Mouse (Mus musculus) midbrain, embryonic 11.5 days (tissue): Measurements from ENCODE around the gene Dnajc12. TPM values are rescaled to one million over a fixed set of nuclear protein-coding genes. Genes with fewer than 3 reads are reported as not detected.
"Not testable (repeated sequence)": the region's sequence is repeated elsewhere in the genome, so short reads cannot be mapped to it uniquely, and the experiment has no call there.

Source experiments
- ATAC-seq: fragments of 200-750 bp; cut with Nextera tagmentation; 2 replicates; pipeline ENCODE4 v1.8.0; 2017; ENCODE audit warnings: moderate TSS enrichment, moderate library complexity; ENCODE audit not compliant: low FRiP score
- DNase-seq: peaks from one replicate; pipeline ENCODE4 v3.0.0; 2015; ENCODE audit warnings: low spot score; ENCODE audit errors: missing footprints
- H3K27ac ChIP-seq: fragments of 300-500 bp; sonication (generic); 2 replicates; pipeline ENCODE4 v1.5.1; 2014; ENCODE audit warnings: low read depth, low read length
- H3K27me3 ChIP-seq: fragments of 300-500 bp; sonication (generic); 2 replicates; pipeline ENCODE4 v1.6.1; 2014; ENCODE audit warnings: mild to moderate bottlenecking, low read length, moderate library complexity, mixed read lengths; ENCODE audit not compliant: control insufficient read depth, insufficient read depth
- H3K36me3 ChIP-seq: fragments of 300-500 bp; sonication (generic); 2 replicates; pipeline ENCODE4 v1.6.1; 2014; ENCODE audit warnings: mild to moderate bottlenecking, low read length, moderate library complexity, mixed read lengths; ENCODE audit not compliant: control insufficient read depth, insufficient read depth
- H3K4me1 ChIP-seq: fragments of 300-500 bp; sonication (generic); 2 replicates; pipeline ENCODE4 v1.6.1; 2014; ENCODE audit warnings: low read length; ENCODE audit not compliant: control insufficient read depth, insufficient read depth
- H3K4me2 ChIP-seq: fragments of 300-500 bp; sonication (generic); 2 replicates; pipeline ENCODE4 v1.6.1; 2014; ENCODE audit warnings: mild to moderate bottlenecking, moderate library complexity
- H3K4me3 ChIP-seq: fragments of 300-500 bp; sonication (generic); 2 replicates; pipeline ENCODE4 v1.5.1; 2014; ENCODE audit warnings: low read depth, low read length
- H3K9ac ChIP-seq: fragments of 300-500 bp; sonication (generic); 2 replicates; pipeline ENCODE4 v1.6.1; 2014; ENCODE audit warnings: low read length
- H3K9me3 ChIP-seq: fragments of 300-500 bp; sonication (generic); 2 replicates; pipeline ENCODE4 v1.6.1; 2016; ENCODE audit warnings: low read length; ENCODE audit not compliant: control insufficient read depth
- WGBS: fragments of 180-500 bp; shearing (Covaris S2); extraction: QIAGEN DNeasy Blood & Tissue Kit; methylation state at CpG from one replicate; pipeline ENCODE4 v1.1.7; 2014; 5-methylcytosine and 5-hydroxymethylcytosine counted together
- polyA plus RNA-seq: library from polyadenylated mRNA; unstranded; fragments of >200 nt; fragmentation: Nextera tagmentation; extraction: Ambion mirVana; gene quantifications from 2 replicates; pipeline ENCODE4 v1.2.1, GENCODE M21; 2014

Gene Dnajc12
- polyA plus RNA-seq, 1 experiment from 2014 or later, result 18.6 TPM

DNA sequence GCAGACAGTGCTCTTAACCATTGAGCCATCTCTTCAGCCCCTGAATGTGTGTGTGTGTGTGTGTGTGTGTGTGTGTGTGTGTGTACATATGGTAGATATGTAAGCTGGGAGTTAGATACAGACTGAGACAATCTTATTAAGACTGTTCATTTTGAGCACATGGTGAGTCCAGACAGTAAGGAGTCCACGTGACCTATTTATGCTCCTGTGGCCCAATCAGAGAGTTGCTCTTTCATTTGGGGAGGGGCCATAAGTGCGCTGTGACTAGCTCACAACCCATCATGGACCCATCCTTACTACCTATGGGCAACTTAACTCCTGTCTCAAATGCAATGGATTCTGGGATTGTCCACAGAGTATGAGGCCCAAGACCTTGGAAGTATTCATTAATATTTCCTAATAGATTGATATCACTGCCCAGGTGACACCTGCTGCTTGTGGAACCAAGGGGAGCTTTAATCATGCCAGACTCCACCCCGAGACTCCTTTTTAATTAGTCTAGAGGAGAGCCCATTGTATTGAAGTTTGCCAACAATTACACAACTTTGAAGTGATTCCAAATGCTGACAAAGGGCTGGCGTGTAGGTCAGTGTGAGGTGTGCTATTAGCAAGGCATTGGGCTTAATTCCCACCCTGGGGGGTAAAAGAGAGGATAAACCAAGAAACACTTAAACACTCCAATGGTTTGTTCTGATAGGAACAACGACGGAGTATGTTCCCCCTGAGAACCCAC lies 3.1 kb upstream of the Dnajc12 start:
- no peak overlapping the region for H3K4me3 ChIP-seq
- no peak overlapping the region for H3K4me2 ChIP-seq
- 75% methylated on average over 6 of the region's 6 CpGs for WGBS
- H3K27ac ChIP-seq, result no peak overlapping the region
- H3K4me1 ChIP-seq, result peaks cover 5% of the 10 kb centered on the region; the same call in 1 of the 2 replicates
- no peak for ATAC-seq
- no peak overlapping the region for H3K9ac ChIP-seq
- H3K36me3 ChIP-seq, result no peaks in the 10 kb centered on the region
- H3K27me3 ChIP-seq, result no peaks in the 10 kb centered on the region; the same call in 1 of the 2 replicates
- no peak for DNase-seq
- no peaks in the 10 kb centered on the region for H3K9me3 ChIP-seq

GRCm38 (mm10) chr10:63381498-63382280 lies 554 bp upstream of the Dnajc12 start, which contains the start of gene Sirt1:
TSS of gene Sirt1 (minus strand) at chr10:63381704.
- Histone ChIP-seq H3K4me1 (peaks cover 5% of the 10 kb centered on the region; the same call in 1 of the 2 replicates), H3K4me2 (peak within 1 kb of the TSS; percentile 87), H3K36me3 (no peaks in the 10 kb centered on the region), H3K27me3 (no peaks in the 10 kb centered on the region; the same call in 1 of the 2 replicates), H3K4me3 (peak within 1 kb of the TSS; percentile 51), H3K27ac (no peak within 1 kb of the TSS), H3K9me3 (no peaks in the 10 kb centered on the region), H3K9ac (peak within 1 kb of the TSS; percentile 67)
- ATAC-seq (no peak), DNase-seq (peak; percentile 92)
- 8% methylated on average over 24 of the region's 24 CpGs for WGBS

DNA sequence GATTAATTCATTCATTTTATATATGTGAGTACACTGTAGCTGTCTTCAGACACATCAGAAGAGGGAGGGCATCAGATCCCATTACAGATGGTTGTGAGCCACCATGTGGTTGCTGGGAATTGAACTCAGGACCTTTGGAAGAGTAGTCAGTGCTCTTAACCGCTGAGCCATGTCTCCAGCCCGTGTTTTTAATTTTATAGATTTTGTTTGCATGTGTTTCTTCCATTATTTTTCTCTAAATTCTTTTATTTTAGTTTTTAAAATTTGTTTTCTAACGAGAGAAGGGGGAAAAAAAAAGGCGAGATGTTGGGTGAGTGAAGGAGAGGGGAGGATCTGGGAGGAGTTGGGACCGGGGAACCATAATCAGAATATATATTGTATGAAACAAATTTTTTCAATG lies 3.7 kb downstream of the Dnajc12 start:
- H3K4me1 ChIP-seq, H3K9me3 ChIP-seq, DNase-seq, ATAC-seq, H3K27me3 ChIP-seq, H3K27ac ChIP-seq, H3K36me3 ChIP-seq: not testable (repeated sequence)
- peak overlapping the region; percentile 24; the same call in 1 of the 2 replicates for H3K9ac ChIP-seq
- H3K4me2 ChIP-seq, result peak overlapping the region; percentile 69; the same call in 1 of the 2 replicates
- 37% methylated on average over 5 of the region's 5 CpGs for WGBS
- peak overlapping the region; percentile 56; the same call in 1 of the 2 replicates for H3K4me3 ChIP-seq

- Histone ChIP-seq H3K27ac (no peak overlapping the region), H3K9ac (peak overlapping the region; percentile 57), H3K9me3 (no peaks in the 10 kb centered on the region), H3K4me3 (peak overlapping the region; percentile 56), H3K4me2 (peak overlapping the region; percentile 69), H3K36me3 (no peaks in the 10 kb centered on the region), H3K27me3 (no peaks in the 10 kb centered on the region; the same call in 1 of the 2 replicates), H3K4me1 (peaks cover 5% of the 10 kb centered on the region; the same call in 1 of the 2 replicates)
- DNase-seq (peak; percentile 96), ATAC-seq (peak; percentile 80)
- whole genome bisulfite sequencing, result under 1% methylated on average over 19 of the region's 19 CpGs
Measured at GRCm38 (mm10) chr10:63386444-63386843, 4.2 kb downstream of the Dnajc12 start.

DNA sequence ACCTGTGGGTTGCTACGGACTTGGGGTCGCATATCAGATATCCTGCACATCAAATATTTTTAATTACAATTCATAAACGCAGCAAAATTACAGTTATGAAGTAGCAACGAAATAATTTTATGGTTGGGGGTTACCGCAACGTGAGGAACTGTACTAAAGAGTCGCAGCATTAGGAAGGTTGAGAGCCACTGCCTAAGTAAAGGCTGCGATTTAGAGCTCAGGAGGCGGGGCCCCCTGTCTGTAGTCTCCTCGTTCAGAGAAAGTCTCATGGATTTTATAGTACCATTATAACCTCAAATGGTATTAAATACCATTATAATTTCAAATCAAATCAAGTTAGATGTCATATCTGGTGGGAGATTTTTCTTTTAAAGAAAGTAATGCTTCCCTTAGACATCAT lies 4.7 kb downstream of the Dnajc12 start:
- Histone ChIP-seq H3K27ac (no peak overlapping the region), H3K4me2 (peak overlapping the region; percentile 69), H3K36me3 (no peaks in the 10 kb centered on the region), H3K4me3 (peak overlapping the region; percentile 56), H3K4me1 (peaks cover under 1% of the 10 kb centered on the region; the same call in 1 of the 2 replicates), H3K27me3 (no peaks in the 10 kb centered on the region), H3K9ac (peak overlapping the region; percentile 57), H3K9me3 (no peaks in the 10 kb centered on the region)
- ATAC-seq, result no peak; the same call in 1 of the 2 replicates
- DNase-seq, result peak; percentile 77
- WGBS, result 4% methylated on average over 10 of the region's 10 CpGs

- Histone ChIP-seq H3K9me3 (no peaks in the 10 kb centered on the region), H3K9ac (no peak overlapping the region), H3K36me3 (no peaks in the 10 kb centered on the region), H3K4me1 (no peaks in the 10 kb centered on the region), H3K4me3 (no peak overlapping the region), H3K27ac (no peak overlapping the region), H3K4me2 (no peak overlapping the region), H3K27me3 (no peaks in the 10 kb centered on the region)
- ATAC-seq, result no peak
- 61% methylated on average over 4 of the region's 4 CpGs for WGBS
- DNase-seq, result peak; percentile 51
Measured at GRCm38 (mm10) chr10:63388948-63389347, 6.7 kb downstream of the Dnajc12 start.

DNA sequence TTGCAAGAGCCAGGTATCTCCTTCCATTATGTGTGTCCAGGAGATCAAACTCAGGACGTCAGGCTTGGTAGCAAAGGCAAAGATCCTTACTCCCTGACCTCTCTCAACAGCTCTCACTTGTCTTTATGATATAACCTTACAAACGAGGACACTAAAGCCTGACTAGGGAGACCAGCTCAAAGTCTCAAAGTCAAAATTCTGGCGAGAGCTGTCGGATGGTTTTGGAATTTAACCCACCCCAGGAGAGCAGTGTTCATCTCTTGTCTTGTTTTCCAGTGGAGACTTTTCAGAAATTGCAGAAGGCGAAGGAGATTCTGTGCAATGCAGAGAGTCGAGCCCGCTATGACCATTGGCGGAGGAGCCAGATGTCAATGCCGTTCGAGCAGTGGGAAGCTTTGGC lies 14.7 kb downstream of the Dnajc12 start:
- H3K27ac ChIP-seq, result no peak overlapping the region
- WGBS, result 92% methylated on average over 10 of the region's 10 CpGs
- no peak overlapping the region for H3K4me3 ChIP-seq
- no peaks in the 10 kb centered on the region for H3K36me3 ChIP-seq
- no peak for ATAC-seq
- no peak for DNase-seq
- no peaks in the 10 kb centered on the region for H3K4me1 ChIP-seq
- H3K4me2 ChIP-seq, result no peak overlapping the region
- H3K9ac ChIP-seq, result no peak overlapping the region
- no peaks in the 10 kb centered on the region for H3K27me3 ChIP-seq
- H3K9me3 ChIP-seq, result no peaks in the 10 kb centered on the region

- Histone ChIP-seq H3K4me2 (no peak overlapping the region), H3K9me3 (no peaks in the 10 kb centered on the region)
Measured at GRCm38 (mm10) chr10:63402731-63403504, 20.7 kb downstream of the Dnajc12 start.

More at GRCm38 (mm10) chr10:63402731-63403504, 20.7 kb downstream of the Dnajc12 start:
- H3K9ac ChIP-seq, result no peak overlapping the region
- no peaks in the 10 kb centered on the region for H3K4me1 ChIP-seq
- ATAC-seq (no peak), DNase-seq (no peak)
- 84% methylated on average over 5 of the region's 5 CpGs for WGBS
- no peak overlapping the region for H3K4me3 ChIP-seq
- H3K27ac ChIP-seq, result no peak overlapping the region
- H3K36me3 ChIP-seq, result no peaks in the 10 kb centered on the region
- H3K27me3 ChIP-seq, result no peaks in the 10 kb centered on the region
